In the genomic region with DNA sequence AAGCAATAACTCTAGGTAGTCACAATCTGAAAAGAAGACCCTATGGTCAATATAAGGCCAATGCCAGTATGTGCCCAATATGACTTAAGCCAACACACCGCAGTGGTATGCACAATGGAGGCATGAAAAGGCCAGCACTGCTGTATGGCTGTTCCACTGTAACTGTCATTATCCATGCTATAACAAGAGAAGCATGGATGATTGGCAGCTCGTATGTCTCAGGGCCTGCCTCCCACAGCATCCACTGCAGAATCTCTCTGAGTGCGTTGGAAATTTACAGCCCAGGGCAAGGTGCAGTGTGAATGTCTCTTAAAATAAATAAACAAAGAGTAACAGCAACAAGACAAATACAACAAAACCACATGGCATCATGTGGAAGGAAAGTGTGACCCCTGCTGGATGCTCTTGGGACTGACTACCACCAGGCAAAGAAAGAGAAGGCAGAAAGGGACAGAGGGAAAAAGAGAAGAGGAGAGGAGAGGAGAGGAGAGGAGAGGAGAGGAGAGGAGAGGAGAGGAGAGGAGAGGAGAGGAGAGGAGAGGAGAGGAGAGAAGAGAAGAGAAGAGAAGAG, we compare ENCODE assay signal across 8 mouse cellular contexts. TPM values are rescaled to one million over a fixed set of nuclear protein-coding genes. Genes with fewer than 3 reads are reported as not detected.
A peak's percentile ranks its signal among the peaks of the same experiment; 100 is the strongest.
DNase-seq lines count a peak whose midpoint lies in the region; TF ChIP-seq lines count a peak whose summit lies in the region.

No protein-coding gene starts in this region.

- TF ChIP-seq CTCF in left cerebral cortex, adult 2 months (IDR thresholded peaks at IDR 0.05) = peak; percentile 68

- peak; percentile 36 to 53 for DNase-seq in heart, postnatal 36 days
- no peak for DNase-seq in heart, adult 11 months
- DNase-seq in MN1 (ENCODE audit: low spot score) = peak; percentile 16
- peak; percentile 81 to 87 for DNase-seq in cerebellum, postnatal 14 days
- peak; percentile 71 to 77 for DNase-seq in frontal cortex, postnatal 36 days (ENCODE audit: low spot score in 2 of 2)
- DNase-seq in left cerebral cortex, adult 2 months (ENCODE audit: extremely low spot score in 1 of 2, low spot score in 2 of 2) = peak; percentile 62 to 79
- DNase-seq in neural tube, embryonic 10.5 days (ENCODE audit: extremely low spot score, low spot score) = peak; percentile 67
- DNase-seq in thymus, postnatal 4 days = peak; percentile 65

- H3K4me3 ChIP-seq in left cerebral cortex, adult 2 months = no peak overlapping the region

- peak overlapping the region; percentile 17; the same call in 1 of the 2 replicates for H3K27ac ChIP-seq in left cerebral cortex, adult 2 months

- intact Hi-C loops in heart, postnatal 36 days (cut with DNase I) = loop anchor here (10.0 kb wide), 1 partner anchor 370 kb away; no protein-coding TSS in a partner anchor
- intact Hi-C loops in left cerebral cortex, adult 2 months (cut with DNase I) = loop anchor here (1.0 kb wide), 1 partner anchor 61 kb away; no protein-coding TSS in a partner anchor

RNA-seq across cellular contexts. Expression of a gene that starts 54.7 kb away (rescaled TPM):
- not detected for total RNA-seq in heart, postnatal 36 days (2021)
- not detected for total RNA-seq in left cerebral cortex, adult 2 months (2021)
